Mouse (Mus musculus) spleen, postnatal 14 days (tissue): ENCODE measurements around the gene Frmd4b.
"Not testable (repeated sequence)": the region's sequence is repeated elsewhere in the genome, so short reads cannot be mapped to it uniquely, and the experiment has no call there.

Experiments used
- DNase-seq, 2 experiments: peaks; one replicate each; pipeline ENCODE4 v3.0.0; 2021 to 2022; ENCODE audit warnings: low spot score in 2 of 2

Frmd4b gene

DNA sequence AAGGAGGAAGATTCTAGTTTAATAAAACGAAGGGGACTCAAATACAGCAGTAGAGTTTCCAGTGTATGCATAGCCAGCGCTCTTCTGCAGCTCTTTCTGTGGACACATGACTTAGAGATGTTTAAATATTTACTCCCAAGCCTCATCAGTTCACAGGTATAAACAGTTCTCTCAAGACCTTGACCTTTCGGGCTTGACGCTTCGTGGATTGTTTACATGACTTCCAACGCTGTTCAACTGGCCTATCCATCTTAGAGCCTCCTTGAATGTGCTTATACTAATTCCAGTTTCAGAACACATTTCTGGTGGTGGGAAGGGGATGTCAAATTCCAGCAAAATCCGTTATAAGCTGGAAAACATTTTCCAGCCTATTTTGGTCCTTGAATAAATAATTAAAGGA lies 203.9 kb downstream of the Frmd4b start:
- no peak for DNase-seq

- DNase-seq: no peak
Observed at GRCm38 (mm10) chr6:97412403-97412802, 204.9 kb downstream of the Frmd4b start.

DNA sequence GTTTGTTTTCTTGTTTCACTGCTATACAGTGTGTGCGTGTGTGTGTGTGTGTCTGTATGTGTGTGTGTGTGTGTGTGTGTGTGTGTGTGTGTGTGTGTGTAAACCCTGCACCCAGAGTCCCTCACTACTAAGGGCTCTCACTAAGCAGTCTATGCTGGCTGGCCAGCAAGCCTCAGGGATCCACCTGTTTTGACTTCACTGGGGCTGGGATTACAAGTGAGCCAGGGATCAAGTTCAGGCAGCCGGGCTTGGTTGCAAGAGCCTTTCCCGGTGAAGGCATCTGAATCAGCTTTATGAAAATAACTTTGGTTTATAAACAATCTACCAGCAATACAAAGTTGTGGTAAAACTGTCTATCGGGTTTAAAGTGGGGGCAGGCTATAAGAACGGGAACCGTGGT lies 206.0 kb downstream of the Frmd4b start:
- DNase-seq: no peak

- DNase-seq: no peak
Observed at GRCm38 (mm10) chr6:97409467-97410239, 207.7 kb downstream of the Frmd4b start.

GRCm38 (mm10) chr6:97407914-97408313 lies 209.4 kb downstream of the Frmd4b start:
- DNase-seq: no peak

DNA sequence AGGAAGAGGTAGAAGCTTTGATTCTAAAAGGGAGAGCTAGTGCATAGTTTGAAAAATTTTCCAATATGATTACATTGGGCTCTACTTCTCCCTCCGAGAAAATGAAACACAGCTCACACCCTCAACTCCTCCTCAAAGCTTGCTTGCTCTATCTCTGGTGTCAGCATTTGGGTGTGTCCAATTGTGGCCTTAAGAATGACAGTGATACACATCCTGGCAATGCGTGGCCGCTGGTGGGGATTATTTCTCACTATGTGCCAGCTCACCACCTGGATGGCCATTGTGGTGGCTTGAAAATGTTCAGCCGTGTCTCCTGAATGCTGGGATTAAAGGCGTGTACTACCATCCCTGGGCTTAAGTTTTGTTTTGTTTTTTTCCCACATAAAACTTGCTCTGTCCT lies 209.9 kb downstream of the Frmd4b start:
- DNase-seq: no peak

DNA sequence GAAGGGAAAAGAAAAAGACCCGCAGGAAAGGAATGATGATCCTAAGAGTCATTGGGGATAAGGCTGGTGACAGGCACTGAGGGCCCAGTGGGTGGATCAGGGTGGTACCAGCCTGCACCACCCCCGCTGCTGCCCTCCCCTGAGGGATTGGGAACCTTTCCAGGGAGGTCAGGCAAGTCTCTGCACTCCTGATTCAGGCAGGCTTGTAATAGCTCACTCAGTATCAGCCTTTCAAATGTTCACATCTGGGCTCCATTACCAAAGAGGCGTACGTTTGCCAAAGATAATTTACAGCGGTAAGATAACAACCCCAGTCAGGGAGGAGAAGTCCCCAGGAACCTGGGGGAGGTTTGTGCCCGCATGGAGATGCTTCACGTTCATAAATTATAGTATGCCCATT lies 212.0 kb downstream of the Frmd4b start:
- DNase-seq: no peak

GRCm38 (mm10) chr6:97402822-97403472 lies 214.4 kb downstream of the Frmd4b start:
- DNase-seq: no peak

GRCm38 (mm10) chr6:97400446-97400845 lies 216.9 kb downstream of the Frmd4b start:
- DNase-seq: no peak

DNA sequence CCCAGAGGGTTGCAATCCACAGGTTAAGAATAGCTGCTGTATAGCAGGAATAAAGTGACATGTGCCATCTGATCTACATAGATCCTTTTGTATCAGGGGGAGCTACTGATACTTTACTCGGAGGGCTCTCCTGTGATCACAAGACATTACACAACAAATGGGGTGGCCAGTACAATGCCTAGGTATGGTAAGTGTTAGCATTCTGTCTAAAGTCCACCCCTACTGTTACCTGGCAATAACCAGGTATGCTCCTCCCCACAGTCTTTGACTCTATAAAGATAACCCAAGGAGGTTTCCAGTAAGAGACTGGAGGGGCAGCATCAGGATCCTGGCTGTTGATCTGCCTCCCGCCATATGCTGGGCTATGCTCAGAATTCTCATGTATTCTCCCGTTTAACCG lies 219.4 kb downstream of the Frmd4b start:
- no peak for DNase-seq

DNA sequence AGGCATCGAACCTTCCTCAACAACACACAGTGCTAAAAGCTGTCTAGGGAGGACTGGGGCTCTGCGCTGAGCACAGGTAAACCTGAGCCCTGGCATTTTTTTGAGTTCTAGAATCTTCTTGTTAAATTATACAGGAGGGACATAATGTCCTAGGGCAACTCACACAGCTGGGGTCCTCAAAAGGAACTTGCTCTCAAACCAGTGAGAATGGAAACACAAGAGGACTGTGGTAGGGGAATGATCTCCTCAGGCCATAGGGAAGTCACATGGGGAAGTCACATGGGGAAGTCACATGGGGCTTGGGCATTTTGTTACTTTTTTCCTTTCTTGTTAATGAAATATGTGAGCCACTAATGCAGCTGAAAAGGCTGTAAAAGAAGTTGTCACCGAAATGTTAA lies 220.4 kb downstream of the Frmd4b start:
- DNase-seq: no peak

GRCm38 (mm10) chr6:97396351-97396956 lies 220.9 kb downstream of the Frmd4b start:
- DNase-seq: no peak

- DNase-seq: no peak
Observed at GRCm38 (mm10) chr6:97395477-97396350, 221.6 kb downstream of the Frmd4b start.

DNA sequence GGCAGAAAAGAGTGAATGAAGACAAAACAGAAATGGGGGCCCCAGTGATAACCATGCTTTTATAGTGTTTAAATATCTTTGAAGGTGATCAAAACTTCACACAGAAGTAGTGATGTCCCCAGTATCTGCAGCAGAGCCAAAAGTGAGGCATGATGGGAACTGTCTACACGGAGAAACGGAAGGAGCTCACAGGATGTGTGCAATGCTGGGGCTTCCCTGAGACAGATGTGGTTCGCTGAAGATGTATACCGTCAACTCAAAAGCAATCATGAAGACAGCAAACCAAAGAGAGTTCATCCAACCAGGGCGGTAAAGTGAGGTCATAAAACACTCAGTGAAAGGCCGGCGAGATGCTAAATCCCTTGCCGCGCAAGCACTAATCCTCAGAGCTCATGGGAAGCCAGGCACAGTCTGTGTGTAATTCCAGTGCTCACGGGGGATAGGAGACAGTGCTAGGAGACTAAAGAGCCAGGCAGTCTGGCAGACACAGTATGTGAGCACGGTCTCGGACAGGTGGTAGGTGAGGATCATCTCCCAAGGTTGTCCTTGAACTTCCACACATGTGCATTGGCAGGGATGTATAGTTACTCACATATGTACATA lies 222.8 kb downstream of the Frmd4b start:
- no peak for DNase-seq

DNA sequence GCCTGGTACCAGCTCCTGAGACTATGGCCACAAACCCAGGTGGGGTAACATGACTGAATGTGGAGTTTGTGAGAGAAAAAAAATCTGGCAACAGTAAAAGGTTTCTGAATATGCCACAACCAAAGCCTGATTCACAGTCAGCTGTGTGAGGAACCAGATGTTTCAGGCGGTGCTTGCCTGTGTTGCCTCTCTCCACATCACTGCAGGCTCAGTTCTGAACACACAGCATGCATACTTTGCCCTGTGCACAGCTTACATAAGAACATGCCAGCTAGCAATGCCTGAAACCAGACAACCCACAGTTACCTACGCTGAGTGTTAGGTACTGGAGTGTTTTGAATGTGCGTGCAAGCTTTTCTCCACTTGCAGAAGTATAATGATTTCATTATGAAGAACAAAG lies 224.4 kb downstream of the Frmd4b start:
- DNase-seq: no peak

DNA sequence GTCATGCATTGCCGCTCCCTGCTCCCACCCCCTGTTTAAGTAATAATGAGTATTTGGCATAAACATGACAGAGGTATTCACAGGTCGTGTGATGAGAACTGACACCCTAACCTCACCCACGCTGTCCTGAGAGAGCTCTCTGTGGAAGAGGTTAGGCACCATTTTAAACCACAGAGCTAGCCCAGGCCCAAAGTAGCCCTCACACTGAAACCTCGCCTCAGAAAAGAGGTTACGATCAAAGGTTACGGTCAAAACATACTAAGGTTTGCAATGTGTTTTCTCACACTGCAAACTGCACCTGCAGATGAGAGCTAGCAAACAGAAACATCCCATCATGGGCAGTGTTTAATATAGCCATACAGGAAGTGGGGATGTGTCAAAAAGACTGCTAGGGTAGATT lies 230.0 kb downstream of the Frmd4b start:
- no peak for DNase-seq

- no peak for DNase-seq
Observed at GRCm38 (mm10) chr6:97384918-97385317, 232.4 kb downstream of the Frmd4b start.

DNA sequence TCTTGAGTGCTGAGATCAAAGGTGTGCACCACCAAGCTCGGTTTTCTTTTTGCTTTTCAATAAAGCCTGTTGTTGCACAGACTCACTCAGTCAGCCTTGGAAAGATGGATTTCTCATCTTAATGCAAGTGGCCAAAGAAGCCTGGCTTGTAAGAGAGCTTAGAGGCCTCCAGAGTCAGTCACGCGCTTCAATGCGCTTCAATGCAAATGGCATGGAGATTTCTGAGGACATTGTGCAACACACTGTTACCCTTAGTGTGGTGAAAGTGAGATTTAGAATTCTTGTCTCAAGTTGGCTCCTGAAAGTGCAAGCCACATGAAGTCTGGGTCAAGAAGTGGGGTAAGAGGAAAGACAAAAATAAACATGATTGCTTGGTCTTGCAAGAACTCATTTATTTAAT lies 236.1 kb downstream of the Frmd4b start:
- DNase-seq: no peak

DNA sequence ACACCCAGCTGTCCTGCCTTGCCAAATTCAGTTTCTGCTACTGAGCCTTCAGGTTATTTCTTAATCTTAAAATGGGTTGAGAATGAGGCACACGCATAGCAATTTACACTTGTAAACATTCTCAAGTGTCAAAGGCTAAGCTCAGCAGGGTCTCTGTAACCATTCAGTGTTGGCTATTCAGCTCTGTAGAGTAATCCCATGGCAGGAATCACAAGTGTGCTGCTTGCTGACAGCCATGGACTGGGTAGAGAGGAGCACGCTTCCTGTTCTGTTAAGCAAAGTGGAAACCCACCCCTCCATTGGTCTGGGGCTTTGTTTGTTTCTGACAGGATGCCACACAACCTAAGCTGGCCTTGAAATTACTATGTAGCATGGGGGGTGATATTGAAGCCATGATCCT lies 246.4 kb downstream of the Frmd4b start:
- no peak for DNase-seq

DNA sequence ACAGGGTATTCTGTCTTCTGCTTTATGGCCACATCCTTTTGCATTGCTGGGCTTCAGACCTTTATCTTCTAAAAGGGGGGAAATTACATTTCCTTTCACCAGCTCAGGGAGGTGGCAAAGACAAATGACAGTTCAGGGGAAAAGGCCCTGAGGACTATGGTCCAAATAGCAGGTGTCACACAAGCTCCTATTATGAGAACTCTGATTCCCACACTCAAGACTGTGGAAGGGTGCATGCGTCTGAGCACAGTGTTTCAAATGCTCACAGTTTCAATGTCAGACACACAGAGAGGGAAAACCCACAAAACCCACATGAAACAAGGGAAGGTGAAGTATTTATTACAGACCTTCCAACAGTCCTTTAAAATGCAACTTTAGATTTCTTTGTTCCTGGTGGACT lies 246.9 kb downstream of the Frmd4b start:
- DNase-seq: no peak

DNA sequence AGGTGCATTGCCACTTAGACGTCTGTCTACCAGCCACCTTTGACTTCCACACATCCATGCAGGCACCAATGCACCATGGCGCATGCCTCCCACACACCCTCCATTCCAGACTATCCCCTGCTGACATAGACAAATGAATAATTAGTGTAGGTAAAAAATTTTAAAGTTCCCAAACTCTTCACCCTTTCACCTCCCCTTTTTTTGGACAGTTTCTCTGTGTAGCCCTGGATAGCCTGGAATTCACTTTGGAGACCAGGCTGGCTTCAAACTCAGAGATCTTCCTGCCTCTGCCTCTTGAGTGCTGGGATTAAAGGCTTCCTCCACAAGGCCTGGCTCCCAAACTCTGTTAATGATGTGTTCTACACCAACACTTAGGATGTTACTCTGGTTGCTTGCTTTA lies 253.5 kb downstream of the Frmd4b start:
- DNase-seq: no peak

DNA sequence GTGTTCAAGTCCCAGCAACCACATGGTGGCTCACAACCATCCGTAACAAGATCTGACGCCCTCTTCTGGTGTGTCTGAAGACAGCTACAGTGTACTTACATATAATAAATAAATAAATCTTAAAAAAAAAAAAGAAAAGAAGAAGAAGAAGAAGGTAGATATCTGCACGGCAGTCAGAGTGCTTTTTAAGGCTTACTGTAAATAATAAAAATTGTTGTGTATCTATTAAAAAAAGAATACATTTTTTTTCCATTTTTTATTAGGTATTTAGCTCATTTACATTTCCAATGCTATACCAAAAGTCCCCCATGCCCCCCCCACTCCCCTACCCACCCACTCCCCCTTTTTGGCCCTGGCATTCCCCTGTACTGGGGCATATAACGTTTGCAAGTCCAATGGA lies 259.7 kb downstream of the Frmd4b start:
- not testable (repeated sequence) for DNase-seq
